Mouse (Mus musculus) bone marrow, adult 2 months (tissue): ENCODE data around the gene Cdk13.

Source experiments
- CTCF ChIP-seq: fragments of 200-500 bp; IDR thresholded peaks from 2 replicates; pipeline ENCODE4 v1.5.1; 2011; ENCODE audit warnings: low read length, control low read depth; ENCODE audit not compliant: control insufficient read depth, insufficient read depth
- POLR2A ChIP-seq: fragments of 200-500 bp; IDR thresholded peaks from 2 replicates; pipeline ENCODE4 v1.6.1; 2011; ENCODE audit warnings: low read depth, mild to moderate bottlenecking, control low read depth, low read length, borderline replicate concordance; ENCODE audit not compliant: control insufficient read depth

- no peak for TF ChIP-seq POLR2A
- no peak for TF ChIP-seq CTCF
These were observed 113.5 kb downstream of the Cdk13 start for GRCm38 (mm10) chr13:17691436-17691835.
